Mouse (Mus musculus): Measurements from ENCODE around the gene Mycbp2.

DNA sequence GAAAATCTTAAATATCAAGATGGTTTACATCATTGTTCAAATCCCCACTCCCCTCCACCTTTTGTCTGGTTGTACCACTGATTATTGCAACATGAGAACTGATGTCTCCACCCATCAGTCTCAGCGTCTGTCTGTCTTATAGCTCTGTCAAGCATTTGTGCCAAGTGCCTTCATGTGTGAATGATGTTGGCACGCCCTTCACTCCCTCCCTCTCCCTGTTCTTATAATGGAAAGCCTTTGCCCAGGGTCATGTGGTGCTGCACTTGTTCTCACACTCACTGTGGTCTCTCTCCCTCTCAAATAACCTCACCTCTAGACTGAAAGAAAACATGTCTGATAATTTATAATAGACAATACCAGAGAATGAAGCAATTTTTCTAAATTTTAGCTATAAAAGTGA, 124.3 kb downstream of the Mycbp2 start:
- TF ChIP-seq NELFE (IDR thresholded peaks at IDR 0.05; ENCODE audit: low read depth, low read length): no peak
- no peak for TF ChIP-seq MYC (IDR thresholded peaks at IDR 0.05; ENCODE audit: low read depth, low read length)

Data from CH12.LX (cell line).